Mouse (Mus musculus) MEL (cell line): ENCODE measurements at regions not wholly inside any gene's neighbourhood (a gene's known extent, or its start where the extent isn't known, plus 50 kb on each side); places are given as distances from the start of the nearest gene placed in this dataset.

Experiments used
- CHD2 ChIP-seq: IDR thresholded peaks from 2 replicates; pipeline ENCODE4 v1.6.1; 2011; ENCODE audit warnings: low read length, improper control_type of control experiment
- EP300 ChIP-seq, 2 experiments: IDR thresholded peaks; 2 replicates each; pipeline ENCODE4 v1.6.1; 2011; ENCODE audit warnings: improper control_type of control experiment in 2 of 2, low read length in 2 of 2, low read depth in 1 of 2, mild to moderate bottlenecking in 1 of 2
- GATA1 ChIP-seq: IDR thresholded peaks from 2 replicates; pipeline ENCODE4 v1.6.1; 2011; ENCODE audit warnings: low read depth, low read length, improper control_type of control experiment
- HCFC1 ChIP-seq: IDR thresholded peaks from 2 replicates; pipeline ENCODE4 v1.6.1; 2012; ENCODE audit warnings: low read depth, mild to moderate bottlenecking, inconsistent platforms, low read length, improper control_type of control experiment, moderate library complexity
- MEF2A ChIP-seq: IDR thresholded peaks from 2 replicates; pipeline ENCODE4 v1.6.1; 2014; ENCODE audit warnings: low read depth, mild to moderate bottlenecking, inconsistent platforms, low read length, improper control_type of control experiment; ENCODE audit not compliant: poor library complexity, insufficient replicate concordance, severe bottlenecking; ENCODE audit errors: extremely low read depth
- MXI1 ChIP-seq: IDR thresholded peaks from 2 replicates; pipeline ENCODE4 v1.6.1; 2011; ENCODE audit warnings: mild to moderate bottlenecking, low read depth, low read length, improper control_type of control experiment
- POLR2A ChIP-seq, 2 experiments: IDR thresholded peaks; 2 replicates each; pipeline ENCODE4 v1.6.1; 2011 to 2012; ENCODE audit warnings: low read length in 2 of 2, mild to moderate bottlenecking in 2 of 2, control low read depth in 1 of 2, improper control_type of control experiment in 1 of 2, low read depth in 1 of 2, moderate library complexity in 1 of 2; ENCODE audit not compliant: control insufficient read depth in 1 of 2, insufficient read depth in 1 of 2, poor library complexity in 1 of 2
- TCF12 ChIP-seq: IDR thresholded peaks from 2 replicates; pipeline ENCODE4 v1.6.1; 2014; ENCODE audit warnings: low read depth, mild to moderate bottlenecking, inconsistent platforms, low read length, improper control_type of control experiment, moderate library complexity
- ZC3H11A ChIP-seq: IDR thresholded peaks from 2 replicates; pipeline ENCODE4 v1.6.1; 2012; ENCODE audit warnings: low read depth, mild to moderate bottlenecking, inconsistent platforms, low read length, improper control_type of control experiment
- ZNF384 ChIP-seq: IDR thresholded peaks from 2 replicates; pipeline ENCODE4 v1.6.1; 2012; ENCODE audit warnings: low read depth, mild to moderate bottlenecking, inconsistent platforms, low read length, improper control_type of control experiment

- TF ChIP-seq MXI1 (no peak), HCFC1 (no peak), TCF12 (no peak), CHD2 (no peak), EP300 (IDR thresholded peaks at IDR 0.05; ENCODE audit: low read depth in 1 of 2, low read length in 2 of 2) (no peak), MEF2A (no peak), ZC3H11A (no peak), ZNF384 (no peak), GATA1 (no peak), POLR2A (IDR thresholded peaks at IDR 0.05; ENCODE audit: control insufficient read depth in 1 of 2, insufficient read depth in 1 of 2, low read depth in 1 of 2, low read length in 2 of 2, poor library complexity in 1 of 2) (no peak)
Measured at GRCm38 (mm10) chr12:25220096-25220779, 123.3 kb upstream of the Id2 start.
